Mouse (Mus musculus) liver, embryonic 14.5 days (tissue): ENCODE measurements at regions not wholly inside any gene's neighbourhood (a gene's known extent, or its start where the extent isn't known, plus 50 kb on each side); places are given as distances from the start of the nearest gene placed in this dataset.

Source experiments
- ATAC-seq: fragments of 200-750 bp; cut with Nextera tagmentation; 2 replicates; pipeline ENCODE4 v1.8.0; 2017; ENCODE audit warnings: moderate number of reproducible peaks, mild to moderate bottlenecking, moderate library complexity; ENCODE audit not compliant: insufficient read depth
- DNase-seq, 3 experiments: peaks; one replicate each; pipeline ENCODE4 v3.0.0-alpha.2; 2012 to 2013; ENCODE audit warnings: low read depth in 3 of 3, low spot score in 3 of 3
- H3K27ac ChIP-seq: fragments of 300-500 bp; sonication (generic); 2 replicates; pipeline ENCODE4 v1.5.1; 2014; ENCODE audit warnings: moderate library complexity, mild to moderate bottlenecking, control low read depth, inconsistent platforms
- H3K27me3 ChIP-seq: fragments of 300-500 bp; sonication (generic); 2 replicates; pipeline ENCODE4 v1.6.1; 2014; ENCODE audit warnings: mild to moderate bottlenecking, low read length, moderate library complexity; ENCODE audit not compliant: control insufficient read depth, insufficient read depth
- H3K36me3 ChIP-seq: fragments of 300-500 bp; sonication (generic); replicated peaks from 2 replicates; pipeline ENCODE4 v1.6.1; 2014; ENCODE audit warnings: low read depth; ENCODE audit not compliant: control insufficient read depth, insufficient read depth
- H3K4me1 ChIP-seq, 2 experiments: fragments of 200-500 bp in 1 of 2; fragments of 300-500 bp in 1 of 2; sonication (generic) in 1 of 2; replicated peaks; 2 replicates each; pipeline ENCODE4 v1.6.1; 2012 to 2014; ENCODE audit warnings: antibody characterized with exemption in 1 of 2, inconsistent platforms in 1 of 2, low read length in 1 of 2; ENCODE audit not compliant: control insufficient read depth in 2 of 2, insufficient read depth in 2 of 2
- H3K4me2 ChIP-seq: fragments of 300-500 bp; sonication (generic); 2 replicates; pipeline ENCODE4 v1.6.1; 2014; ENCODE audit warnings: low read depth, mild to moderate bottlenecking, control low read depth, moderate library complexity
- H3K4me3 ChIP-seq, 2 experiments: fragments of 200-500 bp in 1 of 2; fragments of 300-500 bp in 1 of 2; sonication (generic) in 1 of 2; 2 replicates each; pipeline ENCODE4 v1.5.1; 2012 to 2014; ENCODE audit warnings: low read depth in 2 of 2, low read length in 2 of 2, mild to moderate bottlenecking in 2 of 2, control low read depth in 1 of 2, inconsistent platforms in 1 of 2, moderate library complexity in 1 of 2; ENCODE audit not compliant: insufficient read depth in 1 of 2
- H3K9ac ChIP-seq: fragments of 300-500 bp; sonication (generic); replicated peaks from 2 replicates; pipeline ENCODE4 v1.6.1; 2014; ENCODE audit warnings: mild to moderate bottlenecking, control low read depth, moderate library complexity
- H3K9me3 ChIP-seq: fragments of 300-500 bp; sonication (generic); 2 replicates; pipeline ENCODE4 v1.6.1; 2016; ENCODE audit warnings: low read length, mixed read lengths; ENCODE audit not compliant: control insufficient read depth
- CTCF ChIP-seq: IDR thresholded peaks from 2 replicates; pipeline ENCODE4 v1.5.1; 2016; ENCODE audit warnings: antibody characterized with exemption, low read depth, control low read depth
- EP300 ChIP-seq: IDR thresholded peaks from 2 replicates; pipeline ENCODE4 v1.6.1; 2016; ENCODE audit warnings: antibody characterized with exemption, low read depth
- WGBS: fragments of 180-500 bp; shearing (Covaris S2); extraction: QIAGEN DNeasy Blood & Tissue Kit; methylation state at CpG from one replicate; pipeline ENCODE4 v1.1.7; 2014; ENCODE audit not compliant: insufficient replicate concordance; 5-methylcytosine and 5-hydroxymethylcytosine counted together

- H3K4me2 ChIP-seq = no peak overlapping the region
- 59% methylated on average over 5 of the region's 5 CpGs for WGBS
- ATAC-seq = no peak
- no peak overlapping the region for H3K9ac ChIP-seq
- no peaks in the 10 kb centered on the region for H3K4me1 ChIP-seq
- no peak for DNase-seq
- no peak overlapping the region for H3K4me3 ChIP-seq
- H3K27me3 ChIP-seq = no peaks in the 10 kb centered on the region
- H3K36me3 ChIP-seq = no peaks in the 10 kb centered on the region
- H3K27ac ChIP-seq = no peak overlapping the region
- no peaks in the 10 kb centered on the region for H3K9me3 ChIP-seq
- TF ChIP-seq EP300 (no peak), CTCF (no peak)
These were observed 222.1 kb downstream of the Skap2 start for GRCm38 (mm10) chr6:51790293-51790692.

- no peaks in the 10 kb centered on the region for H3K4me1 ChIP-seq
- DNase-seq = no peak
- 69% methylated on average over 7 of the region's 7 CpGs for WGBS
These were observed 221.7 kb downstream of the Skap2 start for GRCm38 (mm10) chr6:51790693-51791092.

GRCm38 (mm10) chr6:51795300-51795699 is 217.0 kb downstream of the Skap2 start:
- Histone ChIP-seq H3K9me3 (no peaks in the 10 kb centered on the region), H3K4me3 (no peak overlapping the region), H3K36me3 (no peaks in the 10 kb centered on the region), H3K9ac (no peak overlapping the region), H3K27me3 (no peaks in the 10 kb centered on the region), H3K4me1 (no peaks in the 10 kb centered on the region), H3K4me2 (no peak overlapping the region), H3K27ac (no peak overlapping the region)
- DNase-seq (peak in 1 of 3 experiments; percentile 9), ATAC-seq (no peak)
- 39% methylated on average over 4 of the region's 4 CpGs for WGBS
- TF ChIP-seq EP300 = no peak
- TF ChIP-seq CTCF = peak; percentile 89

More at GRCm38 (mm10) chr6:51790693-51791092, 221.7 kb downstream of the Skap2 start:
- Histone ChIP-seq H3K4me3 (no peak overlapping the region), H3K9me3 (no peaks in the 10 kb centered on the region), H3K9ac (no peak overlapping the region), H3K27ac (no peak overlapping the region), H3K36me3 (no peaks in the 10 kb centered on the region), H3K27me3 (no peaks in the 10 kb centered on the region), H3K4me2 (no peak overlapping the region)
- ATAC-seq = no peak
- TF ChIP-seq CTCF = no peak
- TF ChIP-seq EP300 = no peak

GRCm38 (mm10) chr6:51798577-51799240 is 213.6 kb downstream of the Skap2 start:
- Histone ChIP-seq H3K27me3 (no peaks in the 10 kb centered on the region), H3K36me3 (no peaks in the 10 kb centered on the region), H3K9ac (no peak overlapping the region), H3K9me3 (no peaks in the 10 kb centered on the region), H3K27ac (no peak overlapping the region), H3K4me1 (no peaks in the 10 kb centered on the region), H3K4me2 (no peak overlapping the region), H3K4me3 (no peak overlapping the region)
- ATAC-seq (no peak), DNase-seq (no peak)
- TF ChIP-seq EP300 (no peak), CTCF (no peak)
- 71% methylated on average over 12 of the region's 12 CpGs for WGBS

- Histone ChIP-seq H3K4me1 (no peaks in the 10 kb centered on the region), H3K9ac (no peak overlapping the region), H3K4me2 (no peak overlapping the region), H3K9me3 (no peaks in the 10 kb centered on the region), H3K27me3 (no peaks in the 10 kb centered on the region), H3K4me3 (no peak overlapping the region), H3K36me3 (no peaks in the 10 kb centered on the region), H3K27ac (no peak overlapping the region)
- DNase-seq (no peak), ATAC-seq (no peak)
- no peak for TF ChIP-seq EP300
- TF ChIP-seq CTCF = no peak
- WGBS = 67% methylated on average over 7 of the region's 7 CpGs
These were observed 206.7 kb downstream of the Skap2 start for GRCm38 (mm10) chr6:51805656-51806055.
